Mouse (Mus musculus): ENCODE results near the gene Oaz1. TPM values are rescaled to one million over a fixed set of nuclear protein-coding genes. Genes with fewer than 3 reads are reported as not detected.

Gene Oaz1
- polyA plus RNA-seq, 2 experiments, result 673 to 1,285 TPM

DNA sequence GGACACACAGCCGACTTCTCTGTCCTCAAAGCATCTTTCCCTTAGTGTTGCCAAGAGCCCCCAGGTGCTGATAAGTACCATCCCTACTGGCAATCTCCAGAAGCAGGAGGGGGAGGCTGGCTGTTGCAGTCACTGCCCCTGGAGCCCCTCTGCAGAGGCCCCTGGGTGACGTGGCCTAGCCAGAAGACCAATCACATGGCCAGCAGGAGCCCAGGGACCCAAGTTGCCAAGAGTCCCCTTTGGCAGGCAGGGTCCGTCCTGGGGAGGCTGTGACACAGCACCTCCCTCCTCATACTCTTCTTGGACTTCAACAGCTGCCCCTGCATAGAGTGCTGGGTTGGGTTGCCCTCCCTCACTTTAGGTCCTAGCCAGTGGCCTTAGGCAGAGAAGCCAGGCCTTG lies 23.5 kb upstream of the Oaz1 start:
- H3K4me1 ChIP-seq (replicated peaks; ENCODE audit: control insufficient read depth in 2 of 2, insufficient read depth in 2 of 2, low read length in 1 of 2), result peaks cover 9 to 11% of the 10 kb centered on the region in 2 experiments
- H3K4me2 ChIP-seq (ENCODE audit: low read depth), result no peak overlapping the region
- H3K9ac ChIP-seq (replicated peaks), result no peak overlapping the region
- DNase-seq (ENCODE audit: low read depth in 3 of 3, low spot score in 3 of 3) (no peak), ATAC-seq (ENCODE audit: insufficient read depth) (no peak)
- 65% methylated on average over 3 of the region's 3 CpGs for WGBS (ENCODE audit: insufficient replicate concordance)
- H3K27ac ChIP-seq, result no peak overlapping the region
- H3K9me3 ChIP-seq (ENCODE audit: control insufficient read depth, low read length), result no peaks in the 10 kb centered on the region
- H3K4me3 ChIP-seq (ENCODE audit: insufficient read depth in 1 of 2, low read depth in 2 of 2, low read length in 2 of 2), result no peak overlapping the region
- no peak for TF ChIP-seq CTCF (IDR thresholded peaks at IDR 0.05; ENCODE audit: low read depth)
- TF ChIP-seq EP300 (IDR thresholded peaks at IDR 0.05; ENCODE audit: low read depth), result no peak
- H3K36me3 ChIP-seq (replicated peaks; ENCODE audit: control insufficient read depth, insufficient read depth, low read depth), result peaks cover 38% of the 10 kb centered on the region
- peaks cover 14% of the 10 kb centered on the region for H3K27me3 ChIP-seq (ENCODE audit: control insufficient read depth, insufficient read depth, low read length)

DNA sequence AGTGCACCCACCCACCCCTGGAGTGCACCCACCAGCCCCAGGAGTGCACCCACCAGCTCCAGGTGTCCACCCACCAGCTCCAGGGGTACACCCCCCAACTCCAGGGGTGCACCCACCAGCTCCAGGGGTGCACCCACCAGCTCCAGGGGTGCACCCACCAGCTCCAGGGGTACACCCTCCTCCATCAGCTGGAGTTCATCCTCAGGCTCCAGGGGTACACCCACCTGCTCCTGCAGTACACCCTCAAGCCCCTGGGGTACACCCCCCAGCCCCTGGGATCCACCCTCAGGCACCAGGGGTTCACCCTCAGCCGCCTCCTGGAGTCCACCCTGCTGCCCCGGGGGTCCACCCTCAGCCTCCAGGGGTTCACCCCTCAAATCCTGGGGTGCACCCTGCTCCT lies 22.1 kb upstream of the Oaz1 start:
- Histone ChIP-seq H3K27me3 (ENCODE audit: control insufficient read depth, insufficient read depth, low read length) (peaks cover 28% of the 10 kb centered on the region), H3K27ac (no peak overlapping the region), H3K9me3 (ENCODE audit: control insufficient read depth, low read length) (no peaks in the 10 kb centered on the region), H3K4me3 (ENCODE audit: insufficient read depth in 1 of 2, low read depth in 2 of 2, low read length in 2 of 2) (no peak overlapping the region), H3K9ac (replicated peaks) (no peak overlapping the region), H3K4me2 (ENCODE audit: low read depth) (no peak overlapping the region), H3K36me3 (replicated peaks; ENCODE audit: control insufficient read depth, insufficient read depth, low read depth) (peaks cover 38% of the 10 kb centered on the region), H3K4me1 (replicated peaks; ENCODE audit: control insufficient read depth in 2 of 2, insufficient read depth in 2 of 2, low read length in 1 of 2) (peaks cover 10 to 12% of the 10 kb centered on the region in 2 experiments)
- 79% methylated on average over 2 of the region's 2 CpGs for WGBS (ENCODE audit: insufficient replicate concordance)
- ATAC-seq (ENCODE audit: insufficient read depth), result no peak
- DNase-seq (ENCODE audit: low read depth in 3 of 3, low spot score in 3 of 3), result no peak
- TF ChIP-seq CTCF (IDR thresholded peaks at IDR 0.05; ENCODE audit: low read depth), result no peak
- TF ChIP-seq EP300 (IDR thresholded peaks at IDR 0.05; ENCODE audit: low read depth), result no peak

DNA sequence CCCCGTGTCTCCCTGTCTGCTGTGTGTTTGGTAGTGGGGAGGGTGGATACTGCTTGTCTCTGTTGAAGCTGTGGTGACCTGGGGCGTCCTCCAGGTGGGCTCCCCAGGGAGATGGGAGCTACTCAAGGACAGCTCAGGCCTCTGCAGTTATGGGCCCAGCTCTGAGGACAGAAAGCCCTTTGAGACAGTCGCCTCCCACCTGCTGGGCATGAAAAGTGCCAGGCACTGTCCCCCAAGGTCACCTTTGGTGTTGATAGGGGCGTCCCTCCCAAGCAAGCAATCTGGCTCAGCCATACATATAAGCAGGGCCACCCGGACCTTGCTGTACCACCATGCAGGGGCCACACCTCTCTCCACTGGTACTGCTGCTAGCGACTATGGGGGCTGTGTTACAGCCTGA lies 21.5 kb upstream of the Oaz1 start, which contains the start of gene Amh:
Gene Amh (plus strand): TSS at position 328 of the 400 bp plus-strand sequence.
- no peaks in the 10 kb centered on the region for H3K9me3 ChIP-seq (ENCODE audit: control insufficient read depth, low read length)
- 68% methylated on average over 6 of the region's 6 CpGs for WGBS (ENCODE audit: insufficient replicate concordance)

DNA sequence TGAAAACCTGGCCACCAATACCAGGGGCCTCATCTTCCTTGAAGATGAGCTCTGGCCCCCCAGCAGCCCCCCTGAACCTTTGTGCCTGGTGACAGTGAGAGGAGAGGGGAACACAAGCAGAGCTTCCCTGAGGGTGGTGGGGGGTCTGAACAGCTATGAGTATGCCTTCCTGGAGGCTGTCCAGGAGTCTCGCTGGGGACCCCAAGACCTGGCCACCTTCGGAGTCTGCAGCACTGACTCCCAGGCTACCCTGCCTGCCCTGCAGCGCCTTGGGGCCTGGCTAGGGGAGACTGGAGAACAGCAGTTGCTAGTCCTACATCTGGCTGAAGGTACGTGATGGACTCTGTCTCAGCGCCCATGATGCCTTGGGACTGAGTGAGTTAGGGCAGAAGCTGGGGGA lies 21.1 kb upstream of the Oaz1 start:
- WGBS (ENCODE audit: insufficient replicate concordance), result 75% methylated on average over 5 of the region's 5 CpGs
- Histone ChIP-seq H3K27ac (no peak overlapping the region), H3K9ac (replicated peaks) (no peak overlapping the region), H3K9me3 (ENCODE audit: control insufficient read depth, low read length) (no peaks in the 10 kb centered on the region), H3K27me3 (ENCODE audit: control insufficient read depth, insufficient read depth, low read length) (peaks cover 38% of the 10 kb centered on the region), H3K4me2 (ENCODE audit: low read depth) (no peak overlapping the region), H3K36me3 (replicated peaks; ENCODE audit: control insufficient read depth, insufficient read depth, low read depth) (peaks cover 38% of the 10 kb centered on the region), H3K4me3 (ENCODE audit: insufficient read depth in 1 of 2, low read depth in 2 of 2, low read length in 2 of 2) (no peak overlapping the region), H3K4me1 (replicated peaks; ENCODE audit: control insufficient read depth in 2 of 2, insufficient read depth in 2 of 2, low read length in 1 of 2) (peaks cover 2 to 5% of the 10 kb centered on the region in 2 experiments; a peak in 3 of 4 replicates)
- no peak for DNase-seq (ENCODE audit: low read depth in 3 of 3, low spot score in 3 of 3)
- ATAC-seq (ENCODE audit: insufficient read depth), result peak; percentile 1; the same call in 1 of the 2 replicates
- TF ChIP-seq EP300 (IDR thresholded peaks at IDR 0.05; ENCODE audit: low read depth) (no peak), CTCF (IDR thresholded peaks at IDR 0.05; ENCODE audit: low read depth) (no peak)

More for the DNA sequence above, 21.5 kb upstream of the Oaz1 start, which contains the start of gene Amh:
- TF ChIP-seq CTCF (IDR thresholded peaks at IDR 0.05; ENCODE audit: low read depth), result no peak
- no peak for TF ChIP-seq EP300 (IDR thresholded peaks at IDR 0.05; ENCODE audit: low read depth)
- ATAC-seq (ENCODE audit: insufficient read depth), result no peak
- no peak within 1 kb of the TSS for H3K4me3 ChIP-seq (ENCODE audit: insufficient read depth in 1 of 2, low read depth in 2 of 2, low read length in 2 of 2)
- no peak within 1 kb of the TSS for H3K27ac ChIP-seq
- DNase-seq (ENCODE audit: low read depth in 3 of 3, low spot score in 3 of 3), result no peak
- H3K4me2 ChIP-seq (ENCODE audit: low read depth), result no peak within 1 kb of the TSS
- no peak within 1 kb of the TSS for H3K9ac ChIP-seq (replicated peaks)
- peaks cover 34% of the 10 kb centered on the region for H3K27me3 ChIP-seq (ENCODE audit: control insufficient read depth, insufficient read depth, low read length)
- peaks cover 38% of the 10 kb centered on the region for H3K36me3 ChIP-seq (replicated peaks; ENCODE audit: control insufficient read depth, insufficient read depth, low read depth)
- peaks cover 5 to 8% of the 10 kb centered on the region in 2 experiments for H3K4me1 ChIP-seq (replicated peaks; ENCODE audit: control insufficient read depth in 2 of 2, insufficient read depth in 2 of 2, low read length in 1 of 2)

DNA sequence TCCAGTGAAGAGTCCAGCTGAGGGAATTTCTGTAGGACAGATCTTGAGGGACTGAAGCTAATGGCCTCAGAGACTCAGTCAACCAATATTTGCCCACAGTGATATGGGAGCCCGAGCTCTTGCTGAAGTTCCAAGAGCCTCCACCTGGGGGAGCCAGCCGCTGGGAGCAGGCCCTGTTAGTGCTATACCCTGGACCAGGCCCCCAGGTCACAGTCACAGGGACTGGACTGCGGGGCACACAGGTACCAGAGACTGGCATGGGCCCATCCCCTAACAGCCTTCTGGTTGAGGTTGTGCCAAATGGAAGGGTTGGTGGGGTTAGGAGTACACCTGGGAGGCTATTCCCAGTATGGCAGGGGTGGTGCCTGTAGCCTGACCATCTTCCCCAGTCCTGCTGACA lies 20.5 kb upstream of the Oaz1 start:
- Histone ChIP-seq H3K36me3 (replicated peaks; ENCODE audit: control insufficient read depth, insufficient read depth, low read depth) (peaks cover 35% of the 10 kb centered on the region), H3K4me3 (ENCODE audit: insufficient read depth in 1 of 2, low read depth in 2 of 2, low read length in 2 of 2) (no peak overlapping the region), H3K9me3 (ENCODE audit: control insufficient read depth, low read length) (no peaks in the 10 kb centered on the region), H3K9ac (replicated peaks) (no peak overlapping the region), H3K27ac (no peak overlapping the region), H3K27me3 (ENCODE audit: control insufficient read depth, insufficient read depth, low read length) (peaks cover 42% of the 10 kb centered on the region), H3K4me1 (replicated peaks; ENCODE audit: control insufficient read depth in 2 of 2, insufficient read depth in 2 of 2, low read length in 1 of 2) (peaks cover 2 to 5% of the 10 kb centered on the region in 2 experiments; a peak in 3 of 4 replicates), H3K4me2 (ENCODE audit: low read depth) (no peak overlapping the region)
- 6% methylated on average over 3 of the region's 3 CpGs for WGBS (ENCODE audit: insufficient replicate concordance)
- TF ChIP-seq EP300 (IDR thresholded peaks at IDR 0.05; ENCODE audit: low read depth) (no peak), CTCF (IDR thresholded peaks at IDR 0.05; ENCODE audit: low read depth) (peak; percentile 96)
- DNase-seq (ENCODE audit: low read depth in 3 of 3, low spot score in 3 of 3), result peak in 1 of 3 experiments; percentile 47
- ATAC-seq (ENCODE audit: insufficient read depth), result peak; percentile 63
